10 mouse cellular contexts compared by ENCODE assay signal in the genomic region with DNA sequence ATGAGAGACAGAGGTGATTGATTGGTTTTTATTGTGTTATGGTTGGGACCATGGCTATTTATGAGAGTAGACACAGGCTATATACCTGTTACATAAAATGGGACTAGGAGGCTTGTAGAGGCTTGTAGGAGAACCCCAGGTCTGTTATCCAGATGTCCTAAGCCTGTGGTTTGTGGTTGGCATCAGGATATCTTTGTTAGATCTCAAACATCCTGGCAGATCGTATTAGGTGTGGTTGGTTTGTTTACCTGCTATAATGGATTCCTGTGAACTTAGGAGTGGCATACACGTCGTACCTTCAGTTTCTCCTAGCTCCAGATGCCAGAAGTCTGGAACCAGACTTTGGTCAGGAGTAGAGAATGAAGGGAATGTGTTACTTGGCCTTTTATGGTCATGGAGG.
"Had no signal": no experiment of that assay in that cellular context is flagged by ENCODE, and none has a peak within 500 bp of the region (broad histone marks: within the 10 kb centered on the region; RNA-seq: fewer than 3 reads in every experiment).

No protein-coding gene starts in this region.

- H3K27ac ChIP-seq: kidney, embryonic 15.5 days; limb, embryonic 13.5 days; liver, embryonic 14.5 days; midbrain, embryonic 13.5 days; stomach, postnatal 0 days had no signal

- H3K4me3 ChIP-seq: kidney, embryonic 15.5 days; limb, embryonic 13.5 days; midbrain, embryonic 13.5 days had no signal

- H3K27me3 ChIP-seq: kidney, embryonic 15.5 days; limb, embryonic 13.5 days; midbrain, embryonic 13.5 days had no signal

- H3K9ac ChIP-seq: kidney, embryonic 15.5 days; limb, embryonic 13.5 days; liver, embryonic 14.5 days; midbrain, embryonic 13.5 days had no signal

- H3K4me2 ChIP-seq: kidney, embryonic 15.5 days; limb, embryonic 13.5 days; midbrain, embryonic 13.5 days had no signal

- DNase-seq: kidney, adult 2 months; kidney, postnatal 14 days; lung, adult 18-20 months; right cerebral cortex, adult 18-20 months; right cerebral cortex, postnatal 25 days had no signal

- H3K4me1 ChIP-seq: limb, embryonic 13.5 days; midbrain, embryonic 13.5 days had no signal

- H3K36me3 ChIP-seq: kidney, embryonic 15.5 days; limb, embryonic 13.5 days; midbrain, embryonic 13.5 days had no signal

- ATAC-seq: midbrain, embryonic 13.5 days had no signal

- H3K9me3 ChIP-seq: kidney, embryonic 15.5 days; limb, embryonic 13.5 days had no signal
